Mouse (Mus musculus) left cerebral cortex, postnatal 14 days (tissue): Measurements from ENCODE around the gene Mdfi. TPM values are rescaled to one million over a fixed set of nuclear protein-coding genes. Genes with fewer than 3 reads are reported as not detected.

Experiments
- DNase-seq, 2 experiments: peaks; one replicate each; pipeline ENCODE4 v3.0.0; 2021 to 2022; ENCODE audit warnings: low spot score in 2 of 2, mixed read lengths in 1 of 2
- intact Hi-C: fragments of 180-260 bp; cut with DNase I; formaldehyde crosslinking; loops from one replicate; pipeline ENCODE4 v1.15.1; 2025
- total RNA-seq, 2 experiments: library from RNA; stranded (reverse); gene quantifications; 2 replicates each; pipeline ENCODE4 v1.2.3; 2021

The Mdfi gene
- total RNA-seq, 2 experiments from 2014 or later, result 0.77 to 1.6 TPM

- intact Hi-C loops, result no loop called here
- DNase-seq, result no peak
These were observed 60.9 kb downstream of the Mdfi start for GRCm38 (mm10) chr17:47773604-47774003.

- DNase-seq, result no peak
- intact Hi-C loops, result no loop called here
These were observed 64.8 kb downstream of the Mdfi start for GRCm38 (mm10) chr17:47769389-47770299.

GRCm38 (mm10) chr17:47768707-47769276, 65.7 kb downstream of the Mdfi start:
- DNase-seq, result peak; percentile 43 to 51

GRCm38 (mm10) chr17:47767456-47768141, 66.9 kb downstream of the Mdfi start:
- intact Hi-C loops, result no loop called here

More at GRCm38 (mm10) chr17:47768707-47769276, 65.7 kb downstream of the Mdfi start:
- intact Hi-C loops, result no loop called here

GRCm38 (mm10) chr17:47767081-47767455, 67.4 kb downstream of the Mdfi start:
- no peak for DNase-seq
- intact Hi-C loops, result no loop called here

More at GRCm38 (mm10) chr17:47767456-47768141, 66.9 kb downstream of the Mdfi start:
- no peak for DNase-seq

GRCm38 (mm10) chr17:47766407-47767043, 68.0 kb downstream of the Mdfi start:
- intact Hi-C loops, result no loop called here
- no peak for DNase-seq

- intact Hi-C loops, result no loop called here
- no peak for DNase-seq
These were observed 68.5 kb downstream of the Mdfi start for GRCm38 (mm10) chr17:47765986-47766385.

Other genes starting within 250 kb of the Mdfi start
- 10 to 100 TPM; 21.0 to 21.1 TPM for gene Bysl, start 223.2 kb downstream of the Mdfi start, total RNA-seq
- 10 to 100 TPM; 20.8 to 28.9 TPM for gene Med20, start 223.1 kb downstream of the Mdfi start, total RNA-seq
- 1 to 10 TPM; 5.8 to 7.4 TPM for gene Gm20517, start 223.1 kb downstream of the Mdfi start, total RNA-seq
- gene Usp49, start 204.0 kb downstream of the Mdfi start, total RNA-seq, result 10 to 100 TPM in 1 of 2 experiments, 1 to 10 TPM in 1; 9.0 to 10.4 TPM
- 100 to 1,000 TPM; 218 to 227 TPM for gene Tomm6, start 146.3 kb downstream of the Mdfi start, total RNA-seq
- 10 to 100 TPM; 23.4 to 26.1 TPM for gene Frs3, start 145.7 kb downstream of the Mdfi start, total RNA-seq
- gene Gm21981, start 140.2 kb downstream of the Mdfi start, total RNA-seq, result 1 to 10 TPM; 4.7 to 5.3 TPM
- gene Prickle4, start 140.0 kb downstream of the Mdfi start, total RNA-seq, result 1 to 10 TPM; 5.0 to 5.5 TPM
- not detected for gene Pgc, start 107.8 kb downstream of the Mdfi start, total RNA-seq
- gene Tfeb, start 97.7 kb downstream of the Mdfi start, total RNA-seq, result 10 to 100 TPM in 1 of 2 experiments, 1 to 10 TPM in 1; 8.0 to 13.3 TPM
- 10 to 100 TPM; 43.1 to 55.1 TPM for gene Foxp4, start 90.0 kb upstream of the Mdfi start, total RNA-seq
- not detected for gene 1700122O11Rik, start 203.6 kb upstream of the Mdfi start, total RNA-seq